Mouse (Mus musculus): Measurements from ENCODE around the gene Fam161b. TPM values are rescaled to one million over a fixed set of nuclear protein-coding genes. Genes with fewer than 3 reads are reported as not detected.

Gene Fam161b
- 10 to 100 TPM; 12.4 to 13.0 TPM for total RNA-seq (2021)
- long read RNA-seq, partial matches to known transcripts: 2 of 7 reads
- long read RNA-seq, other reads (novel, unspliced or antisense): 3 of 7 reads

GRCm38 (mm10) chr12:84361555-84362489 is at the start of gene Fam161b, which contains the start of gene Coq6:
Gene Fam161b (minus strand): TSS chr12:84361833.
Gene Coq6 (plus strand): TSS chr12:84361657.
- DNase-seq (ENCODE audit: low spot score in 2 of 2): peak; percentile 93 to 98

- peak; percentile 88 to 94 for DNase-seq (ENCODE audit: low spot score in 2 of 2)
These were observed 47.3 kb upstream of the Fam161b start, which contains the start of the genes Entpd5 and Bbof1 for GRCm38 (mm10) chr12:84408819-84409507. Gene Entpd5 (minus strand): TSS chr12:84409029. Gene Bbof1 (plus strand): TSS chr12:84409071.

GRCm38 (mm10) chr12:84407874-84408818 is 46.5 kb upstream of the Fam161b start:
- DNase-seq (ENCODE audit: low spot score in 2 of 2): peak in 1 of 2 experiments; percentile 29

DNA sequence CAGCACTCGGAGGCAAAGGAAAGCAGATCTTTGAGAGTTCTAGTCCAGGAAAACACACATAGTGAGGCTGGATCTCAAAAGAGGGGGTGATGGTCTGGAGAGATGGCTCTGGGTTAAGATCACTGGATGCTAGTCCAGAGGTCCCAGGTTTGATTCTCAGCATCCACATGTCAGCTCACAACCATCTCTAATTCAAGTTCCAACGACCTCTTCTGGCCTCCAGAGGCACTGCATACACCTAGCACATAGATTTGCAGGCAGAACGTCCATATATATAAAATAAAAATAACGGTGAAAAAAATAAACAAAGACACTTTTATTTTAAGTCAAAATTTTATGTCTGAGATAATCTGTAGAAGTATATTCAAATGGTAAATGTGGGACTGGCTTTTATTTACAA is 45.6 kb upstream of the Fam161b start:
- DNase-seq (ENCODE audit: low spot score in 2 of 2): no peak

DNA sequence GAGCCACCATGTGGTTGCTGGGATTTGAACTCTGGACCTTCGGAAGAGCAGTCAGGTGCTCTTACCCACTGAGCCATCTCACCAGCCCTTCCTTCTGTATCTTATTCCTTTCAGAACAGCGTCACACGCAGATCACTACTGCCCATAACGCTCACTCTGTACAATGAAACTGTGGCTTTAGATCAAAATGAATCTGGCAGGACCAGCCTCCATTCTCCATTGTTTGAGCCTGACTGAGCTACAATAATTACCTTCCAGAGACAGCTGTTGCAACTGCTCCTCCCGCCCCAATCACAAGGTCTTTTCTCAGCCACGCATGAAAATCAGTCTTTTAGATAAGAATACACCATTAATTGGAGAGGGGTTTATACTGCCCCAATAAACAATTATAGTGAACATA is 42.9 kb upstream of the Fam161b start:
- peak in 1 of 2 experiments; percentile 10 for DNase-seq (ENCODE audit: low spot score in 2 of 2)

GRCm38 (mm10) chr12:84402923-84403322 is 41.3 kb upstream of the Fam161b start:
- DNase-seq (ENCODE audit: low spot score in 2 of 2): no peak

DNA sequence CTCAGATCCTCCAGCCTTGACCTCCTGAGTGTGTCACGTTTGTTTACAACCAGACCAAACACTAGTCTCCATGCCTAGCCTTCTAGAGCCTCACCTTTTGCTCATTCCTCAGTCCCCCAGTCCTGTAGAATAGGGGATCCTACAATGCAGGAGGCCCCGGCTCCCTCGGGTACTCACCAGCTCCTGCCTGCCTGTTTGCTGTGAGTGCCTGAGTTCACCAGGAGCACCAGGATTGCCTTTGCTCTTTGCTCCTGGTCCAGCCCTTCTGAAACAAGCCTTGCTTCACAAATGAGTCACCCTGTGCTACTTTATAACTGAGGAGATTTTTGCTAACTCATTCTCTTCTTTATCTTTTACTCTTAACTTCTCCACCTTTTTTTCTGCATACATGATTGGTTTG is 39.0 kb upstream of the Fam161b start:
- no peak for DNase-seq (ENCODE audit: low spot score in 2 of 2)

DNA sequence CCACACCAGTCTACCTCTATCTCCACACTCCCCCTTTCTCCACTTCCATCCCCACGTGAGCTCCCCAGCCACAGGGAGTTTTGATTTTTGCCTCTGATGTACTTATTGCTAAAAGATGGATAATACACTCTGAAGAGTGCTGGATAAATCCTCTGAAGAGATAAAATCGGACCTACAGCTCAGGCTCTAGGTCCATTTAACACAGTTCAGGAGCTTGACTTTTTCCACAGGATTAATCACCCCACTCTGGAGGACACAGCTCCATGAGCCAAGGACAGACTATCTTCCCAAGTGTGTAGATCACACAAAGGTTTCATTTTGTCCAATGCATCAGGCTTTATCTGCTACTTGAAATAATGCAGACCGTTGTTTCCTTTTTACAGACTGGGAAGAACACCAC is 38.4 kb upstream of the Fam161b start:
- DNase-seq (ENCODE audit: low spot score in 2 of 2): no peak

- no peak for DNase-seq (ENCODE audit: low spot score in 2 of 2)
These were observed 38.0 kb upstream of the Fam161b start for GRCm38 (mm10) chr12:84399663-84400062.

GRCm38 (mm10) chr12:84399135-84399534 is 37.5 kb upstream of the Fam161b start:
- DNase-seq (ENCODE audit: low spot score in 2 of 2): no peak

GRCm38 (mm10) chr12:84398629-84399028 is 37.0 kb upstream of the Fam161b start:
- no peak for DNase-seq (ENCODE audit: low spot score in 2 of 2)

DNA sequence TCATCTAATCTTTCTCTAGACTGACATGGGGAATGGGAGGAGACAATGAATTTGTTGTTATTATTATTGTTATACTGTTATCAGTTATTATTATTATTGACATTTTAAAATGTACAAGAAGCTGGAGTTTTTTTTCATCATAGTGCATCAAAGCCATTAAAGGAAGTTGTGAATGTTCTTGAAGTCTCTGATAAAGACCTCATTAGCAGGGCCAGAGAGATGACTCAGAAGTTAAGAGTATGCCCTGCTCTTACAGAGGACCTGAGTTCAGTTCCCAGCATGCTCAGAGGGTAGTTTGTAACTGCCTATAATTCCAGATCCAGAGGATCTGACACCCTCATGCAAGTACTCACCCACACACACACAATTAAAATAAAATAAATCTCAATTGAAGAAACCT is 36.1 kb upstream of the Fam161b start:
- no peak for DNase-seq (ENCODE audit: low spot score in 2 of 2)

GRCm38 (mm10) chr12:84396947-84397679 is 35.5 kb upstream of the Fam161b start:
- no peak for DNase-seq (ENCODE audit: low spot score in 2 of 2)

DNA sequence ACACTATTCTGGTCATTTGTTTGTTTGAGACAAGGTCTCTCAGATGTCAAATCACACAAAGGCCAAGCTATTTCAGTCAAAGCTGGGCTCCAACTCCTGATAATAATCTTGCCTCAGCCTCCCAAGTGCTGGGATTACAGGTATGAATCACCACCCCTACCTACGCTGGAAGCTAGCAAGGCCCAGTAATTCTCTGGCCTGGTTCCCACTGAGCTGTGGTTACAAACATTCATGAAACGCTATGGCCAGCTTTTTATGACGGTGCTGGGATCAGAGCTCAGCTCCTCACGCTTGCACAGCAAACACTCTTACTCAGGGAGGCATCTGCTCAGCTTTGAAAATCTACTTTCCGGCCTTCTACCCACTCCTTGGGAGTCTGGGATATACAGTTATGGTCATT is 32.2 kb upstream of the Fam161b start:
- no peak for DNase-seq (ENCODE audit: low spot score in 2 of 2)

- DNase-seq (ENCODE audit: low spot score in 2 of 2): no peak
These were observed 31.0 kb upstream of the Fam161b start for GRCm38 (mm10) chr12:84392681-84393080.

DNA sequence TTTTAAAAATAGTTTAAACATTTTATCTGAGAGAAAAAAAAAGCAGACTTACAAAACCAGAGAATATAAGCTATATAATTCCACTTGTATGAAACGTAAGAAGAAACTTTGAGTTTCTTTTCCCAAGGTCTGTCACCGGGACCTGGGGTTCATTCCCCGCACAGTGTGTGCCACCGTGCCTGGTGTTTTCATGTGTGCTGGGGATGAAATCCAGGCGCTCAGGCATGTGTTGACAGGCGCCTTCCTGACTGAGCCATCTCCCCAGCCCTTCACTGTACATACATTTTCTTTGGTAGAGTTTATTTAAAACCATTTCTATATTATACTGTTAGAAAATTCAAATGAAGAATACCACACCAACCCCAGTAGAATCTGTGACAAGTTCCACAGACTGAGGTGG is 28.7 kb upstream of the Fam161b start:
- no peak for DNase-seq (ENCODE audit: low spot score in 2 of 2)

DNA sequence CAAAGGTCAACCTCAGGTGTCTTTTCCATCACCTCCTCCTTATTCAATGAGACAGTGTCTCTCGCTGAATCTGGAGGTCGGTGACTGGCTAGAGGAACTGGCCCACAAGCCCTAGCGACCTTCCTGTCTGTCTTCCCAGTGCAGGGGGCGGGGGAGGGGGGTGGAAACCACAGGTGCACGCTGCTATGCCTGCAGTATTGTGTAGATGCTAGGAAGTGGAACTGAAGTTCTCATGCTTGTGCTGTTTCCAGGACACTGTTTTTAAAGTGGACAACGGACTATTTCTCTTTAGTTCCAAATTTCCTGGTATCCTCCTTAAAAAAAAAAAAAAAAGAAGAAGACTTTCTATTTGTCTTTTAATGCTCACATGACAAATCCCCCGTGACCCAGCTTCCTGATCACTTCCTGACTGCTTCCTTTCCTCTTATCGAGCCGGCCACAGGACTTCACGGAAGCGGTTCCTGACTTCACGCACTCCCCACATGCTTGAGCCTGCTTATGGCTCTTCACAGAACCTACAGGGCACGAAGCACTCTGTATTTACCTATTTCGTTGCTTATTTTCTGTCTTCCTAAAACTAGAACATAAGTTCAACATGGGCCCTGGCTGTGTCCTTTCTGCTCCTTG is 27.3 kb upstream of the Fam161b start:
- no peak for DNase-seq (ENCODE audit: low spot score in 2 of 2)

- no peak for DNase-seq (ENCODE audit: low spot score in 2 of 2)
These were observed 26.5 kb upstream of the Fam161b start for GRCm38 (mm10) chr12:84388097-84388496.

DNA sequence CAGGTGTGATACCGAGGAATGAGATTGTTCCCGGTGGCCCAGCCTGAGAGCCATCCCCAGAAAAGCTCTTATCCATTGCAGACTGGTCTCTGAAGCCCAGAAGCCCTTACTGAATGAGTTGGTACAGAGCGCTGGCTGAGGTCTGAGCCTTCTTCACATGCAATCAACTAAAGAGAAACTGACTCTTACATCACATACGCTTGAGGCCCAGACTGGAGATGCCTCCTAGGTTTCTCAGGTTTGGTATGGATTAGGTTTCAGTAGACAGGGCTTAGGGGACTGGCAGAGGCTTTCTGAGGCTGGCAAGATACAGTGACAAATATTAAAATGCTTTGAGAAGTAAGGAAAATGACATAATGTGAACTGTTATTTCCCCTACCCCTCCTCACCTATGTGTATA is 23.8 kb upstream of the Fam161b start:
- DNase-seq (ENCODE audit: low spot score in 2 of 2): no peak

- DNase-seq (ENCODE audit: low spot score in 2 of 2): peak in 1 of 2 experiments; percentile 10
These were observed 23.0 kb upstream of the Fam161b start for GRCm38 (mm10) chr12:84384644-84385081.

Data from layer of hippocampus, adult 18-20 months (tissue).